Mouse (Mus musculus) hindbrain, embryonic 15.5 days (tissue): ENCODE measurements at regions not wholly inside any gene's neighbourhood (a gene's known extent, or its start where the extent isn't known, plus 50 kb on each side); places are given as distances from the start of the nearest gene placed in this dataset.

Experiments used
- ATAC-seq: fragments of 200-750 bp; cut with Nextera tagmentation; 2 replicates; pipeline ENCODE4 v1.8.0; 2017; ENCODE audit warnings: low read depth, moderate number of reproducible peaks, moderate TSS enrichment; ENCODE audit not compliant: low FRiP score
- H3K27ac ChIP-seq: fragments of 300-500 bp; sonication (generic); replicated peaks from 2 replicates; pipeline ENCODE4 v1.5.1; 2015; ENCODE audit warnings: mild to moderate bottlenecking, inconsistent platforms
- H3K27me3 ChIP-seq: fragments of 300-500 bp; sonication (generic); 2 replicates; pipeline ENCODE4 v1.6.1; 2015; ENCODE audit warnings: control low read depth, inconsistent platforms
- H3K36me3 ChIP-seq: fragments of 300-500 bp; sonication (generic); 2 replicates; pipeline ENCODE4 v1.6.1; 2015; ENCODE audit warnings: control low read depth, inconsistent platforms
- H3K4me1 ChIP-seq: fragments of 300-500 bp; sonication (generic); replicated peaks from 2 replicates; pipeline ENCODE4 v1.6.1; 2015; ENCODE audit warnings: control low read depth, inconsistent platforms
- H3K4me2 ChIP-seq: fragments of 300-500 bp; sonication (generic); 2 replicates; pipeline ENCODE4 v1.6.1; 2015; ENCODE audit warnings: moderate library complexity, mild to moderate bottlenecking, inconsistent platforms
- H3K4me3 ChIP-seq: fragments of 300-500 bp; sonication (generic); 2 replicates; pipeline ENCODE4 v1.5.1; 2015; ENCODE audit warnings: mild to moderate bottlenecking, inconsistent platforms
- H3K9ac ChIP-seq: fragments of 300-500 bp; sonication (generic); 2 replicates; pipeline ENCODE4 v1.6.1; 2015; ENCODE audit warnings: inconsistent platforms
- H3K9me3 ChIP-seq: fragments of 300-500 bp; sonication (generic); 2 replicates; pipeline ENCODE4 v1.6.1; 2016; ENCODE audit warnings: control low read depth, inconsistent platforms
- WGBS: fragments of 180-500 bp; shearing (Covaris S2); methylation state at CpG from one replicate; pipeline ENCODE4 v1.1.7; 2015; 5-methylcytosine and 5-hydroxymethylcytosine counted together

- ATAC-seq, result no peak
- no peaks in the 10 kb centered on the region for H3K36me3 ChIP-seq
- no peaks in the 10 kb centered on the region for H3K27me3 ChIP-seq
- 57% methylated on average over 7 of the region's 7 CpGs for WGBS
- no peak overlapping the region for H3K27ac ChIP-seq
- no peaks in the 10 kb centered on the region for H3K9me3 ChIP-seq
- no peak overlapping the region for H3K9ac ChIP-seq
- H3K4me1 ChIP-seq, result no peaks in the 10 kb centered on the region
- no peak overlapping the region for H3K4me2 ChIP-seq
- no peak overlapping the region for H3K4me3 ChIP-seq
These were observed 197.6 kb downstream of the Ccdc50 start for GRCm38 (mm10) chr16:27586307-27586706.

DNA sequence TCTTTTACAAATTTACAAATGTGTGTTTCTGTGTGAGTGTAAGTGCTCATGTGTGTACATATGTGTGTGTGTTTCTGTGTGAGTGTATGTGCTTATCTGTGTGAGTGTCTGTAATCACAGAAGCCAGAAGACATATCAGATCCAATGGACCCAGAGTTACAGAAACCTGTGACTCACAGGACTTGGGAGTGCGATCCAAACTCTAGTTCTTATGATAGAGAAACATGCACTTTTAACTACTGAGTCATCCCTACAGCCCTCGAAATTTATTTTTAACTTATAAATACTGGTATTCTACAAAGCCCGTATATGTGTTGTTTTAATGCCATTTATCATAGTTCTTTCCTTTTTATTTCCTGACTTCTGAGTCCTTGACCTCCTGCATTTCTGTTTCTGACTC is 220.7 kb downstream of the Ccdc50 start:
- H3K9ac ChIP-seq, result no peak overlapping the region
- no peaks in the 10 kb centered on the region for H3K36me3 ChIP-seq
- no peaks in the 10 kb centered on the region for H3K9me3 ChIP-seq
- WGBS, result 91% methylated on average over 3 of the region's 3 CpGs
- no peak overlapping the region for H3K4me3 ChIP-seq
- no peak overlapping the region for H3K27ac ChIP-seq
- no peaks in the 10 kb centered on the region for H3K27me3 ChIP-seq
- no peak for ATAC-seq
- no peaks in the 10 kb centered on the region for H3K4me1 ChIP-seq
- H3K4me2 ChIP-seq, result no peak overlapping the region

DNA sequence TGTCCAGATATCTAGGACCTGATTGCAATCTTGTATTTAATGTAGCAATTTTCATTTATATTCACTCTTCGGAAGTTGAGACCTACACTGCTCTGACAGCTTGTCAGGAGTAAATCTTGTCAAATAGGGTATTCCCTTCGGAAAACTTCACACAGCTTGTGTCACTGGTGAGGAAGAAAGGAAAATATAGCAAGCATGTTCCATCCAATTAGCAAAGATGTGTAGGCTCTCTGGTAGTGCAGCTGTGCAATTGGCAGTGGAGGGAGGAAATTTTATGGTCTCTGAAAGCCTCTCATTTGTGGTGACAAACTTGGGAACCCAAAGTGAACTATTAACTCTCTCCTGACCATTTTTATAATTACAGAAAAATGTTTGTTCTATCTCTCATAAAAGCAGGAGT is 252.6 kb downstream of the Ccdc50 start:
- no peak overlapping the region for H3K4me3 ChIP-seq
- no peaks in the 10 kb centered on the region for H3K9me3 ChIP-seq
- no peaks in the 10 kb centered on the region for H3K36me3 ChIP-seq
- H3K9ac ChIP-seq, result no peak overlapping the region
- no peak overlapping the region for H3K27ac ChIP-seq
- 61% methylated on average over 2 of the region's 2 CpGs for WGBS
- no peaks in the 10 kb centered on the region for H3K27me3 ChIP-seq
- H3K4me1 ChIP-seq, result no peaks in the 10 kb centered on the region
- 0 out of 2 replicates have a peak, but pooled peaks have one; percentile 19 for ATAC-seq
- H3K4me2 ChIP-seq, result no peak overlapping the region

DNA sequence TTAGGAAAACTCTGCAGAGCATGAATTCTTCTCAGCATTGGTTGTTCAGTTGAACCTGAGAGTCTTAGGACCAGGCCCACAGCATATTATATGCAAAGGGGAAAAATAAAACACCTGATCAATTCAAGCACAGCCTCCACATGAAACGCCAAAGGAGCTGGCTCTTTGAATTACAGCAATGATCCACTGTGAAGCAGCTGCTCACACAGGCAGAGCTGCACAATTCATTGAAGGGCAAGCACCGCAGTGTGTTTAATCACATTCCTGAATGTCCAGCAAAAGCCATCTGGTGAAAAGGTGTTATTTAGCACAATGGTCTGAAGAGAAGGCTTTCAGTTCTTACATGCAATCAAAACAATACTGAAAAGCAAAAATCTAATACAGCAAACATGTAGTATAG is 289.6 kb downstream of the Ccdc50 start:
- no peak overlapping the region for H3K4me2 ChIP-seq
- no peak overlapping the region for H3K4me3 ChIP-seq
- no peaks in the 10 kb centered on the region for H3K27me3 ChIP-seq
- no peaks in the 10 kb centered on the region for H3K4me1 ChIP-seq
- no peaks in the 10 kb centered on the region for H3K36me3 ChIP-seq
- ATAC-seq, result no peak
- H3K9ac ChIP-seq, result no peak overlapping the region
- no peaks in the 10 kb centered on the region for H3K9me3 ChIP-seq
- WGBS, result 29% methylated on average over 2 of the region's 2 CpGs
- no peak overlapping the region; the same call in 1 of the 2 replicates for H3K27ac ChIP-seq

GRCm38 (mm10) chr16:27682926-27683325 is 294.3 kb downstream of the Ccdc50 start:
- no peaks in the 10 kb centered on the region for H3K4me1 ChIP-seq
- 77% methylated on average over 3 of the region's 3 CpGs for WGBS

DNA sequence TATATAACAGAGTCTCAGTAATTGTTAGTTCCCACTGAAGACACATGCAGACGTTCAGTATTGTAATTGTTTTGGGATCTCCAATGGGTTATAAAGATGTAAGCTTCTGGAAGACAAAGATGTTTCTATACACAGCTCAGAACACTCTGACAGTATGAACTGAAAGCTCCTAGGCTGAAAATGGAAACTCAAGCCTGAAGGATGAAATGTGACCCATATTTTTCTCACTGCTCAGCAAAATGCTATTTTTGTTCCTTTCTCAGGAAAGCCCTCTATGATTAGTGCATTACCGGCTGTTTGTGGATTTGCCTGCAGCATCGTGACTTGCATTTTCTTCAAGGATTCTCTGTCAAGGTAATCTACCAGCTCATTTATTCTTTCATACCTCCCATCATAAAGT is 295.2 kb downstream of the Ccdc50 start:
- Histone ChIP-seq H3K9ac (no peak overlapping the region), H3K9me3 (no peaks in the 10 kb centered on the region), H3K27ac (no peak overlapping the region), H3K4me3 (no peak overlapping the region), H3K27me3 (no peaks in the 10 kb centered on the region), H3K4me2 (no peak overlapping the region), H3K4me1 (no peaks in the 10 kb centered on the region), H3K36me3 (no peaks in the 10 kb centered on the region)
- no peak for ATAC-seq
- 68% methylated on average over 3 of the region's 3 CpGs for WGBS

More at GRCm38 (mm10) chr16:27682926-27683325, 294.3 kb downstream of the Ccdc50 start:
- H3K36me3 ChIP-seq, result no peaks in the 10 kb centered on the region
- H3K9me3 ChIP-seq, result no peaks in the 10 kb centered on the region
- no peak for ATAC-seq
- no peak overlapping the region for H3K9ac ChIP-seq
- H3K4me3 ChIP-seq, result no peak overlapping the region
- no peaks in the 10 kb centered on the region for H3K27me3 ChIP-seq
- H3K27ac ChIP-seq, result no peak overlapping the region
- H3K4me2 ChIP-seq, result no peak overlapping the region

- no peak overlapping the region for H3K9ac ChIP-seq
- WGBS, result 74% methylated on average over 5 of the region's 5 CpGs
- H3K4me2 ChIP-seq, result no peak overlapping the region
- no peaks in the 10 kb centered on the region for H3K36me3 ChIP-seq
- H3K4me1 ChIP-seq, result no peaks in the 10 kb centered on the region
- H3K4me3 ChIP-seq, result no peak overlapping the region
- H3K9me3 ChIP-seq, result no peaks in the 10 kb centered on the region
- ATAC-seq, result no peak
- no peak overlapping the region for H3K27ac ChIP-seq
- no peaks in the 10 kb centered on the region for H3K27me3 ChIP-seq
These were observed 321.3 kb downstream of the Ccdc50 start for GRCm38 (mm10) chr16:27709946-27710345.

DNA sequence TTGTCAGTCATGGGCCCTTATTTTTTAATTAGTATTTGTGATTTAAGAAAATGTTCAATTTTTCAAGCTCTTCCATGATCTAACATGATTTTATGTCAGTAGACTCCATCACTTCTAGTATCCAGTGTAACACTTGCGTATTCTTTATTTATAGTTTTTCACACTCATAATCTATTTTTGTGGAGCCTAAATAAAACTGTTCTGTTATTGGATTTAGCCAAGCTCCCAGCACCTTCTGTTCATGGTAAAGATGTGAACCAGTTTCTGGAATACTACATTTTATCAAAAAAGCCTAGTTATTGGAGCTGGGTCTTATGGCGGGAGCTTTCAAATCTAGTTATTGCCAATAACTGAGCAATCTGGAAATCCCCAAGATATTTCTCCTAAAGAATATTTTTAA is 334.8 kb downstream of the Ccdc50 start:
- Histone ChIP-seq H3K9ac (no peak overlapping the region), H3K36me3 (no peaks in the 10 kb centered on the region), H3K9me3 (no peaks in the 10 kb centered on the region), H3K4me3 (no peak overlapping the region), H3K27me3 (no peaks in the 10 kb centered on the region), H3K4me1 (no peaks in the 10 kb centered on the region), H3K27ac (no peak overlapping the region), H3K4me2 (no peak overlapping the region)
- WGBS, result 95% methylated on average over 2 of the region's 2 CpGs
- no peak for ATAC-seq
